17 mouse cellular contexts compared by ENCODE assay signal in the genomic region with DNA sequence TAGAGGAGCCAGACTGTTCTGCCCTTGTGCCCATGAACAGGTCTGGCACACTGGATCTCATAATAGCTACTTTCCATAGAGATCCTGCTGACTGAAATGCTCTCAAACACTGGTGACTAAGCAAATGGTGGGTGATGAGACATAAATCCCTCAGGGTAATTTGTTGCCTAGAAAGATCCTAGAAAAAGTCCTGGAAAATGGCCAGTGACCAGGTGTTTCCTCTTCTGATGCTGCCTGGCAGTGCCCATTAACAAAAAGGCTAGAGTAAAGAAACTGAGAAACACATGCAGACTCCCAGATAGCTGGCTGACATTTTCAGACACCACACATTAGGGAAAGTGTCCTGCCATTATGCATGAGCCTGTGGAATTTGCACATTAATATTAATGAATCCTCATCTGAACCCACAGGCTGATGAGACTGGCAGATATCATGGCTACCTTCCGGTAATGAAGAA. TPM values are rescaled to one million over a fixed set of nuclear protein-coding genes. Genes with fewer than 3 reads are reported as not detected.
A peak's percentile ranks its signal among the peaks of the same experiment; 100 is the strongest.
DNase-seq lines count a peak whose midpoint lies in the region; ATAC-seq lines count a peak whose summit lies in the region.
"Had no signal": no experiment of that assay in that cellular context is flagged by ENCODE, and none has a peak within 500 bp of the region (broad histone marks: within the 10 kb centered on the region; RNA-seq: fewer than 3 reads in every experiment).

No protein-coding gene starts in this region.

- H3K36me3 ChIP-seq in midbrain, embryonic 13.5 days, result no peaks in the 10 kb centered on the region
- no peaks in the 10 kb centered on the region for H3K36me3 ChIP-seq in midbrain, embryonic 11.5 days (ENCODE audit: control insufficient read depth, insufficient read depth, low read length)
- no peaks in the 10 kb centered on the region for H3K36me3 ChIP-seq in hindbrain, embryonic 16.5 days (ENCODE audit: control insufficient read depth, insufficient read depth, low read length)
- H3K36me3 ChIP-seq: embryonic facial prominence, embryonic 12.5 days; liver, embryonic 12.5 days had no signal

- peaks cover 23% of the 10 kb centered on the region for H3K4me1 ChIP-seq in midbrain, embryonic 13.5 days (replicated peaks)
- H3K4me1 ChIP-seq in midbrain, embryonic 11.5 days (ENCODE audit: control insufficient read depth, insufficient read depth, low read length), result no peaks in the 10 kb centered on the region
- no peaks in the 10 kb centered on the region for H3K4me1 ChIP-seq in hindbrain, embryonic 16.5 days (ENCODE audit: control insufficient read depth, insufficient read depth, low read depth, low read length)
- H3K4me1 ChIP-seq: embryonic facial prominence, embryonic 12.5 days; liver, embryonic 12.5 days; megakaryocyte, embryonic 14.5 days had no signal

- H3K4me3 ChIP-seq in midbrain, embryonic 13.5 days (replicated peaks), result no peak overlapping the region
- no peak overlapping the region for H3K4me3 ChIP-seq in midbrain, embryonic 11.5 days (ENCODE audit: low read depth, low read length)
- no peak overlapping the region for H3K4me3 ChIP-seq in hindbrain, embryonic 16.5 days (ENCODE audit: low read length)
- H3K4me3 ChIP-seq: embryonic facial prominence, embryonic 12.5 days; liver, embryonic 12.5 days; megakaryocyte, embryonic 14.5 days had no signal

- H3K9ac ChIP-seq in midbrain, embryonic 13.5 days (replicated peaks), result no peak overlapping the region
- no peak overlapping the region for H3K9ac ChIP-seq in midbrain, embryonic 11.5 days (ENCODE audit: low read length)
- no peak overlapping the region for H3K9ac ChIP-seq in hindbrain, embryonic 16.5 days (ENCODE audit: low read depth, low read length)
- H3K9ac ChIP-seq: embryonic facial prominence, embryonic 12.5 days; liver, embryonic 12.5 days had no signal

- DNase-seq in cerebellum, postnatal 10 days, result peak; percentile 74 to 78
- DNase-seq in cerebellum, adult 9-11 months, result no peak
- no peak for DNase-seq in midbrain, embryonic 11.5 days (ENCODE audit: low spot score, missing footprints)
- DNase-seq in ovary, postnatal 10 days (ENCODE audit: low spot score), result no peak
- DNase-seq in adrenal gland, postnatal 10 days, result no peak
- no peak for DNase-seq in c-Kit-positive CD71-positive TER-119-positive erythroid progenitor cells, embryonic 14.5 days (ENCODE audit: low spot score)
- DNase-seq: cerebellum, postnatal 36 days; gastrocnemius, postnatal 36 days; thymus, adult 18-20 months had no signal

- 24% methylated on average over 1 of the region's 1 CpGs for WGBS in midbrain, embryonic 13.5 days
- WGBS in midbrain, embryonic 11.5 days, result 76% methylated on average over 1 of the region's 1 CpGs
- 31% methylated on average over 1 of the region's 1 CpGs for WGBS in hindbrain, embryonic 16.5 days

- no peaks in the 10 kb centered on the region for H3K9me3 ChIP-seq in midbrain, embryonic 13.5 days
- no peaks in the 10 kb centered on the region for H3K9me3 ChIP-seq in midbrain, embryonic 11.5 days (ENCODE audit: control insufficient read depth, low read length)
- no peaks in the 10 kb centered on the region for H3K9me3 ChIP-seq in hindbrain, embryonic 16.5 days (ENCODE audit: control insufficient read depth, low read length)
- H3K9me3 ChIP-seq: embryonic facial prominence, embryonic 12.5 days; liver, embryonic 12.5 days; megakaryocyte, embryonic 14.5 days had no signal

- no peak overlapping the region for H3K4me2 ChIP-seq in midbrain, embryonic 13.5 days (replicated peaks)
- no peak overlapping the region for H3K4me2 ChIP-seq in midbrain, embryonic 11.5 days
- H3K4me2 ChIP-seq in hindbrain, embryonic 16.5 days (ENCODE audit: low read length), result no peak overlapping the region
- H3K4me2 ChIP-seq: embryonic facial prominence, embryonic 12.5 days; liver, embryonic 12.5 days had no signal

- H3K27ac ChIP-seq in midbrain, embryonic 13.5 days, result no peak overlapping the region
- no peak overlapping the region for H3K27ac ChIP-seq in midbrain, embryonic 11.5 days (ENCODE audit: low read depth, low read length)
- H3K27ac ChIP-seq in hindbrain, embryonic 16.5 days (ENCODE audit: low read depth, low read length), result no peak overlapping the region
- H3K27ac ChIP-seq: embryonic facial prominence, embryonic 12.5 days; liver, embryonic 12.5 days had no signal

- no peaks in the 10 kb centered on the region for H3K27me3 ChIP-seq in midbrain, embryonic 13.5 days
- H3K27me3 ChIP-seq in midbrain, embryonic 11.5 days (ENCODE audit: control insufficient read depth, insufficient read depth, low read length), result no peaks in the 10 kb centered on the region
- no peaks in the 10 kb centered on the region for H3K27me3 ChIP-seq in hindbrain, embryonic 16.5 days (replicated peaks; ENCODE audit: control insufficient read depth, insufficient read depth, low read length)
- H3K27me3 ChIP-seq: embryonic facial prominence, embryonic 12.5 days; liver, embryonic 12.5 days; megakaryocyte, embryonic 14.5 days had no signal

- ATAC-seq in midbrain, embryonic 13.5 days, result peak; percentile 68
- ATAC-seq in midbrain, embryonic 11.5 days (ENCODE audit: low FRiP score), result no peak
- peak; percentile 85 for ATAC-seq in hindbrain, embryonic 16.5 days
- ATAC-seq: liver, embryonic 12.5 days had no signal

RNA-seq across cellular contexts. Expression of a gene that starts 24.0 kb away (rescaled TPM):
- polyA plus RNA-seq in midbrain, embryonic 13.5 days (2015; fragmentation: Nextera tagmentation; extraction: Ambion mirVana), result not detected in 2 replicates
- polyA plus RNA-seq in midbrain, embryonic 11.5 days (2014; fragmentation: Nextera tagmentation; extraction: Ambion mirVana), result 0.11 TPM in 1 of 2 replicates, not detected in the other
- polyA plus RNA-seq in hindbrain, embryonic 16.5 days (2015; fragmentation: Nextera tagmentation; extraction: Ambion mirVana), result not detected in 2 replicates
- not detected for total RNA-seq in adrenal gland, postnatal 10 days (2021)
- total RNA-seq: gastrocnemius, postnatal 36 days; left cerebral cortex, postnatal 14 days had no signal
- polyA plus RNA-seq: embryonic facial prominence, embryonic 12.5 days; heart, embryonic 14.5 days; liver, embryonic 12.5 days; lung, embryonic 16.5 days had no signal

Comparison
In these comparisons a context has a peak if more than half of its experiments do, and no peak if none do; other contexts are left out.
1. DNase-seq: peak in cerebellum, postnatal 10 days (2 of 2); none in cerebellum, adult 9-11 months (single experiment), midbrain, embryonic 11.5 days (single experiment), ovary, postnatal 10 days (single experiment), adrenal gland, postnatal 10 days (single experiment) and c-Kit-positive CD71-positive TER-119-positive erythroid progenitor cells, embryonic 14.5 days (single experiment).